Mouse (Mus musculus) cortical plate, adult 2 months (tissue): ENCODE results near the gene Shc2.

ENCODE experiments used
- CTCF ChIP-seq: fragments of 200-500 bp; IDR thresholded peaks from 2 replicates; pipeline ENCODE4 v1.5.1; 2011; ENCODE audit warnings: mild to moderate bottlenecking, control low read depth, low read length; ENCODE audit not compliant: insufficient read depth; ENCODE audit errors: extremely low read depth
- POLR2A ChIP-seq: fragments of 200-500 bp; IDR thresholded peaks from 2 replicates; pipeline ENCODE4 v1.6.1; 2011; ENCODE audit warnings: mild to moderate bottlenecking, low read length, control low read depth; ENCODE audit not compliant: insufficient read depth; ENCODE audit errors: extremely low read depth

DNA sequence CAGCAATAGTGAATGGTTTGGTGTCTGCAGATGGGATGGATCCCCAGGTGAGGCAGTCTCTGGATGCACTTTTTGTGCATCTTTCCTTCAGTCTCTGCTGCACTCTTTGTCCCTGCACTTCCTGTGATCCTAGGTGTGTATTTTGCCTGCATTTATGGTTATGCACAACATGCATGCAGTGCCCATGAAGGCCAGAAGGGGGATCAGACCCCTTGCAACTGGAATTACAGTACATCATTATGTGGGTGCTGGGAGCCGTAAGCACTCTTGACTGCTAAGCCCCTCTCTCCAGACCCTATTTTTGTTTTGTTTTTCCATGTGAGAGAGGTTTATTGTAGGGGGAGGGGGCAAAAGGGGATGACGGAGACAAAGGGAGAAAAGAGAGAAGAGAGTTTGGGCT lies 22.6 kb upstream of the Shc2 start:
- TF ChIP-seq POLR2A = no peak
- TF ChIP-seq CTCF = no peak
